Mouse (Mus musculus) forebrain, embryonic 15.5 days (tissue): ENCODE measurements around the gene Auh. TPM values are rescaled to one million over a fixed set of nuclear protein-coding genes. Genes with fewer than 3 reads are reported as not detected.

ENCODE experiments used
- ATAC-seq: fragments of 200-750 bp; cut with Nextera tagmentation; replicated peaks from 2 replicates; pipeline ENCODE4 v1.8.0; 2017; ENCODE audit warnings: mild to moderate bottlenecking, moderate TSS enrichment, moderate library complexity
- H3K27ac ChIP-seq: fragments of 300-500 bp; sonication (generic); replicated peaks from 2 replicates; pipeline ENCODE4 v1.5.1; 2015; ENCODE audit warnings: mild to moderate bottlenecking, inconsistent platforms
- H3K27me3 ChIP-seq: fragments of 300-500 bp; sonication (generic); 2 replicates; pipeline ENCODE4 v1.6.1; 2015; ENCODE audit warnings: inconsistent platforms
- H3K36me3 ChIP-seq: fragments of 300-500 bp; sonication (generic); 2 replicates; pipeline ENCODE4 v1.6.1; 2015; ENCODE audit warnings: mild to moderate bottlenecking, inconsistent platforms
- H3K4me1 ChIP-seq: fragments of 300-500 bp; sonication (generic); 2 replicates; pipeline ENCODE4 v1.6.1; 2015; ENCODE audit warnings: inconsistent platforms
- H3K4me2 ChIP-seq: fragments of 300-500 bp; sonication (generic); replicated peaks from 2 replicates; pipeline ENCODE4 v1.6.1; 2015; ENCODE audit warnings: mild to moderate bottlenecking, inconsistent platforms
- H3K4me3 ChIP-seq: fragments of 300-500 bp; sonication (generic); 2 replicates; pipeline ENCODE4 v1.5.1; 2015; ENCODE audit warnings: mild to moderate bottlenecking, inconsistent platforms
- H3K9ac ChIP-seq: fragments of 300-500 bp; sonication (generic); replicated peaks from 2 replicates; pipeline ENCODE4 v1.6.1; 2015; ENCODE audit warnings: mild to moderate bottlenecking, inconsistent platforms
- H3K9me3 ChIP-seq: fragments of 300-500 bp; sonication (generic); 2 replicates; pipeline ENCODE4 v1.6.1; 2016; ENCODE audit warnings: inconsistent platforms
- WGBS: fragments of 180-500 bp; shearing (Covaris S2); methylation state at CpG from one replicate; pipeline ENCODE4 v1.1.7; 2015; ENCODE audit warnings: mixed read lengths; 5-methylcytosine and 5-hydroxymethylcytosine counted together
- polyA plus RNA-seq: library from polyadenylated mRNA; unstranded; fragments of >200 nt; fragmentation: Nextera tagmentation; extraction: Ambion mirVana; gene quantifications from 2 replicates; pipeline ENCODE4 v1.2.1, GENCODE M21; 2015

Auh gene
- polyA plus RNA-seq, 1 experiment from 2014 or later, result 62.8 TPM

GRCm38 (mm10) chr13:52892065-52892503 is 37.4 kb downstream of the Auh start:
- peaks cover 3% of the 10 kb centered on the region; the same call in 1 of the 2 replicates for H3K36me3 ChIP-seq
- H3K9ac ChIP-seq, result no peak overlapping the region
- no peak for ATAC-seq
- no peaks in the 10 kb centered on the region for H3K9me3 ChIP-seq
- H3K4me2 ChIP-seq, result no peak overlapping the region
- WGBS, result 65% methylated on average over 10 of the region's 10 CpGs
- H3K4me1 ChIP-seq, result peaks cover 6% of the 10 kb centered on the region; the same call in 1 of the 2 replicates
- no peak overlapping the region for H3K27ac ChIP-seq
- no peaks in the 10 kb centered on the region for H3K27me3 ChIP-seq
- H3K4me3 ChIP-seq, result no peak overlapping the region

- no peak overlapping the region for H3K4me3 ChIP-seq
- no peak overlapping the region for H3K4me2 ChIP-seq
- no peak overlapping the region for H3K27ac ChIP-seq
- peaks cover 6% of the 10 kb centered on the region; the same call in 1 of the 2 replicates for H3K4me1 ChIP-seq
- ATAC-seq, result no peak
- no peaks in the 10 kb centered on the region for H3K9me3 ChIP-seq
- H3K9ac ChIP-seq, result no peak overlapping the region
- H3K36me3 ChIP-seq, result no peaks in the 10 kb centered on the region
- H3K27me3 ChIP-seq, result no peaks in the 10 kb centered on the region
- WGBS, result 84% methylated on average over 9 of the region's 9 CpGs
These were observed 39.2 kb downstream of the Auh start for GRCm38 (mm10) chr13:52890313-52890712.

GRCm38 (mm10) chr13:52886779-52887178 is 42.7 kb downstream of the Auh start:
- H3K9me3 ChIP-seq, result no peaks in the 10 kb centered on the region
- H3K9ac ChIP-seq, result no peak overlapping the region
- H3K27ac ChIP-seq, result no peak overlapping the region
- no peak for ATAC-seq
- H3K4me3 ChIP-seq, result no peak overlapping the region
- H3K4me1 ChIP-seq, result no peaks in the 10 kb centered on the region
- H3K27me3 ChIP-seq, result no peaks in the 10 kb centered on the region
- H3K4me2 ChIP-seq, result no peak overlapping the region
- 83% methylated on average over 7 of the region's 7 CpGs for WGBS
- no peaks in the 10 kb centered on the region for H3K36me3 ChIP-seq

GRCm38 (mm10) chr13:52883960-52884326 is 45.5 kb downstream of the Auh start:
- H3K4me1 ChIP-seq, result peaks cover 19% of the 10 kb centered on the region
- no peak overlapping the region for H3K27ac ChIP-seq
- no peak overlapping the region for H3K9ac ChIP-seq
- no peaks in the 10 kb centered on the region for H3K9me3 ChIP-seq
- no peak for ATAC-seq
- no peak overlapping the region for H3K4me2 ChIP-seq
- H3K36me3 ChIP-seq, result no peaks in the 10 kb centered on the region
- no peak overlapping the region for H3K4me3 ChIP-seq
- no peaks in the 10 kb centered on the region for H3K27me3 ChIP-seq
- WGBS, result 88% methylated on average over 4 of the region's 4 CpGs

GRCm38 (mm10) chr13:52883084-52883959 is 46.2 kb downstream of the Auh start:
- Histone ChIP-seq H3K36me3 (no peaks in the 10 kb centered on the region), H3K27me3 (no peaks in the 10 kb centered on the region), H3K4me2 (no peak overlapping the region), H3K9ac (no peak overlapping the region), H3K27ac (no peak overlapping the region), H3K4me3 (no peak overlapping the region), H3K9me3 (no peaks in the 10 kb centered on the region), H3K4me1 (peaks cover 19% of the 10 kb centered on the region)
- 69% methylated on average over 19 of the region's 19 CpGs for WGBS
- ATAC-seq, result no peak

GRCm38 (mm10) chr13:52880386-52880785 is 49.1 kb downstream of the Auh start:
- H3K4me3 ChIP-seq, result no peak overlapping the region
- peak; percentile 20 for ATAC-seq
- peak overlapping the region; percentile 63 for H3K27ac ChIP-seq
- H3K4me2 ChIP-seq, result no peak overlapping the region
- H3K9me3 ChIP-seq, result no peaks in the 10 kb centered on the region
- peaks cover 29% of the 10 kb centered on the region for H3K4me1 ChIP-seq
- H3K9ac ChIP-seq, result no peak overlapping the region
- WGBS, result 21% methylated on average over 5 of the region's 5 CpGs
- H3K27me3 ChIP-seq, result no peaks in the 10 kb centered on the region
- no peaks in the 10 kb centered on the region for H3K36me3 ChIP-seq

- no peak overlapping the region for H3K4me2 ChIP-seq
- peaks cover 33% of the 10 kb centered on the region for H3K4me1 ChIP-seq
- no peak overlapping the region for H3K4me3 ChIP-seq
- H3K9me3 ChIP-seq, result no peaks in the 10 kb centered on the region
- peak; percentile 57; the same call in 1 of the 2 replicates for ATAC-seq
- H3K36me3 ChIP-seq, result no peaks in the 10 kb centered on the region
- 19% methylated on average over 12 of the region's 12 CpGs for WGBS
- peak overlapping the region; percentile 63 for H3K27ac ChIP-seq
- H3K27me3 ChIP-seq, result no peaks in the 10 kb centered on the region
- H3K9ac ChIP-seq, result 0 out of 2 replicates have a peak overlapping the region, but pooled peaks have one; percentile 23
These were observed 49.6 kb downstream of the Auh start for GRCm38 (mm10) chr13:52879918-52880317.

GRCm38 (mm10) chr13:52879291-52879690 is 50.2 kb downstream of the Auh start:
- Histone ChIP-seq H3K36me3 (no peaks in the 10 kb centered on the region), H3K9me3 (no peaks in the 10 kb centered on the region), H3K4me2 (no peak overlapping the region), H3K9ac (no peak overlapping the region), H3K4me3 (no peak overlapping the region), H3K27me3 (no peaks in the 10 kb centered on the region), H3K4me1 (peaks cover 35% of the 10 kb centered on the region), H3K27ac (peak overlapping the region; percentile 63)
- WGBS, result 75% methylated on average over 9 of the region's 9 CpGs
- 0 out of 2 replicates have a peak, but pooled peaks have one; percentile 24 for ATAC-seq

- H3K9me3 ChIP-seq, result no peaks in the 10 kb centered on the region
- no peak overlapping the region for H3K27ac ChIP-seq
- peaks cover 35% of the 10 kb centered on the region for H3K4me1 ChIP-seq
- no peak overlapping the region for H3K9ac ChIP-seq
- ATAC-seq, result no peak
- 57% methylated on average over 7 of the region's 7 CpGs for WGBS
- H3K4me2 ChIP-seq, result no peak overlapping the region
- H3K36me3 ChIP-seq, result no peaks in the 10 kb centered on the region
- H3K4me3 ChIP-seq, result no peak overlapping the region
- no peaks in the 10 kb centered on the region for H3K27me3 ChIP-seq
These were observed 50.7 kb downstream of the Auh start for GRCm38 (mm10) chr13:52878823-52879222.

- ATAC-seq, result peak; percentile 41; the same call in 1 of the 2 replicates
- no peaks in the 10 kb centered on the region for H3K9me3 ChIP-seq
- 66% methylated on average over 25 of the region's 25 CpGs for WGBS
- peaks cover 34% of the 10 kb centered on the region for H3K4me1 ChIP-seq
- no peak overlapping the region for H3K4me2 ChIP-seq
- H3K36me3 ChIP-seq, result no peaks in the 10 kb centered on the region
- no peaks in the 10 kb centered on the region for H3K27me3 ChIP-seq
- H3K9ac ChIP-seq, result no peak overlapping the region
- no peak overlapping the region for H3K4me3 ChIP-seq
- H3K27ac ChIP-seq, result 0 out of 2 replicates have a peak overlapping the region, but pooled peaks have one; percentile 29
These were observed 53.7 kb downstream of the Auh start for GRCm38 (mm10) chr13:52875541-52876325.

- Histone ChIP-seq H3K27ac (0 out of 2 replicates have a peak overlapping the region, but pooled peaks have one; percentile 29), H3K4me2 (no peak overlapping the region), H3K4me3 (no peak overlapping the region), H3K36me3 (no peaks in the 10 kb centered on the region), H3K9ac (no peak overlapping the region), H3K27me3 (no peaks in the 10 kb centered on the region), H3K4me1 (peaks cover 28% of the 10 kb centered on the region), H3K9me3 (no peaks in the 10 kb centered on the region)
- WGBS, result 47% methylated on average over 6 of the region's 6 CpGs
- ATAC-seq, result no peak
These were observed 54.4 kb downstream of the Auh start for GRCm38 (mm10) chr13:52875089-52875488.

- Histone ChIP-seq H3K27ac (no peak overlapping the region), H3K9ac (no peak overlapping the region), H3K4me1 (peaks cover 20% of the 10 kb centered on the region), H3K9me3 (no peaks in the 10 kb centered on the region), H3K27me3 (no peaks in the 10 kb centered on the region), H3K4me2 (no peak overlapping the region), H3K4me3 (no peak overlapping the region), H3K36me3 (no peaks in the 10 kb centered on the region)
- WGBS, result 93% methylated on average over 6 of the region's 6 CpGs
- ATAC-seq, result no peak
These were observed 55.1 kb downstream of the Auh start for GRCm38 (mm10) chr13:52874338-52874737.
